Mouse (Mus musculus) CH12.LX (cell line): ENCODE results near the gene Osbp. TPM values are rescaled to one million over a fixed set of nuclear protein-coding genes. Genes with fewer than 3 reads are reported as not detected.
A peak's percentile ranks its signal among the peaks of the same experiment; 100 is the strongest.

Source experiments
- DNase-seq: peaks from one replicate; pipeline ENCODE4 v3.0.0-alpha.2; 2013; ENCODE audit errors: extremely low read depth
- H3K27ac ChIP-seq: 2 replicates; pipeline ENCODE4 v1.5.1; 2012; ENCODE audit warnings: low read depth, mild to moderate bottlenecking, control low read depth, moderate library complexity; ENCODE audit not compliant: insufficient read depth
- H3K27me3 ChIP-seq: replicated peaks from 2 replicates; pipeline ENCODE3; 2012; ENCODE audit warnings: inconsistent platforms
- H3K36me3 ChIP-seq, 2 experiments: replicated peaks in 1 of 2; 2 replicates each; pipeline versions ENCODE3 to v1.6.1; 2012; ENCODE audit warnings: inconsistent platforms in 1 of 2, low read length in 1 of 2, mild to moderate bottlenecking in 1 of 2, mixed read lengths in 1 of 2, moderate library complexity in 1 of 2; ENCODE audit not compliant: control insufficient read depth in 1 of 2, insufficient read depth in 1 of 2
- H3K4me1 ChIP-seq, 2 experiments: 2 replicates each; pipeline ENCODE4 v1.6.1; 2012; ENCODE audit warnings: inconsistent platforms in 1 of 2, moderate library complexity in 1 of 2; ENCODE audit not compliant: insufficient read depth in 2 of 2, control insufficient read depth in 1 of 2
- H3K4me2 ChIP-seq: 2 replicates; pipeline ENCODE4 v1.6.1; 2012; ENCODE audit warnings: low read depth, mild to moderate bottlenecking, control low read depth; ENCODE audit not compliant: poor library complexity, insufficient read depth, severe bottlenecking
- H3K4me3 ChIP-seq, 3 experiments: fragments of 150-350 bp in 1 of 3; sonication (generic) in 1 of 3; replicated peaks in 1 of 3; 2 replicates each; pipeline versions ENCODE3 to v1.5.1; 2011 to 2012; ENCODE audit warnings: low read depth in 2 of 3, low read length in 2 of 3, mild to moderate bottlenecking in 2 of 3, moderate library complexity in 2 of 3, control low read depth in 1 of 3, improper control_type of control experiment in 1 of 3, inconsistent platforms in 1 of 3, mixed read lengths in 1 of 3; ENCODE audit not compliant: poor library complexity in 1 of 3
- H3K79me2 ChIP-seq: replicated peaks from 2 replicates; pipeline ENCODE4 v1.6.1; 2012; ENCODE audit warnings: mild to moderate bottlenecking, moderate library complexity; ENCODE audit not compliant: control insufficient read depth, poor library complexity, insufficient read depth, severe bottlenecking; ENCODE audit errors: extremely low read depth
- H3K9ac ChIP-seq: 2 replicates; pipeline ENCODE4 v1.6.1; 2012; ENCODE audit warnings: low read depth, mild to moderate bottlenecking, control low read depth, moderate library complexity; ENCODE audit not compliant: insufficient read depth
- H3K9me3 ChIP-seq: replicated peaks from 2 replicates; pipeline ENCODE3; 2012; ENCODE audit warnings: low read length, inconsistent platforms, mixed read lengths
- BHLHE40 ChIP-seq: IDR thresholded peaks from 2 replicates; pipeline ENCODE4 v1.6.1; 2011; ENCODE audit warnings: mild to moderate bottlenecking, low read depth, low read length, improper control_type of control experiment
- CHD1 ChIP-seq: IDR thresholded peaks from 2 replicates; pipeline ENCODE4 v1.6.1; 2012; ENCODE audit warnings: low read depth, low read length, improper control_type of control experiment, inconsistent platforms
- CTCF ChIP-seq, 2 experiments: IDR thresholded peaks in 1 of 2; conservative IDR thresholded peaks in 1 of 2; 2 replicates each; pipeline ENCODE4 v1.5.1; 2011 to 2012; ENCODE audit warnings: low read depth in 2 of 2, low read length in 2 of 2, improper control_type of control experiment in 1 of 2, inconsistent platforms in 1 of 2, mild to moderate bottlenecking in 1 of 2, moderate library complexity in 1 of 2
- ELF1 ChIP-seq: IDR thresholded peaks from 2 replicates; pipeline ENCODE4 v1.6.1; 2014; ENCODE audit warnings: low read depth, mild to moderate bottlenecking, inconsistent platforms, low read length, improper control_type of control experiment
- EP300 ChIP-seq: IDR thresholded peaks from 2 replicates; pipeline ENCODE4 v1.6.1; 2011; ENCODE audit warnings: low read length, improper control_type of control experiment
- ETS1 ChIP-seq: conservative IDR thresholded peaks from 2 replicates; pipeline ENCODE4 v1.6.1; 2012; ENCODE audit warnings: low read depth, mild to moderate bottlenecking, inconsistent platforms, low read length, improper control_type of control experiment, moderate library complexity
- GABPA ChIP-seq: IDR thresholded peaks from 2 replicates; pipeline ENCODE4 v1.6.1; 2012; ENCODE audit warnings: low read depth, low read length, improper control_type of control experiment, inconsistent platforms; ENCODE audit not compliant: insufficient replicate concordance
- IRF4 ChIP-seq: IDR thresholded peaks from 2 replicates; pipeline ENCODE4 v1.6.1; 2014; ENCODE audit warnings: low read depth, mild to moderate bottlenecking, inconsistent platforms, low read length, improper control_type of control experiment
- JUND ChIP-seq: conservative IDR thresholded peaks from 2 replicates; pipeline ENCODE4 v1.6.1; 2011; ENCODE audit warnings: low read depth, low read length, improper control_type of control experiment
- MAX ChIP-seq: IDR thresholded peaks from 2 replicates; pipeline ENCODE4 v1.6.1; 2011; ENCODE audit warnings: low read length, improper control_type of control experiment
- MEF2A ChIP-seq: IDR thresholded peaks from 2 replicates; pipeline ENCODE4 v1.6.1; 2014; ENCODE audit warnings: low read depth, mild to moderate bottlenecking, inconsistent platforms, low read length, improper control_type of control experiment, borderline replicate concordance
- MXI1 ChIP-seq: IDR thresholded peaks from 2 replicates; pipeline ENCODE4 v1.6.1; 2011; ENCODE audit warnings: mild to moderate bottlenecking, low read depth, low read length, improper control_type of control experiment
- MYC ChIP-seq: IDR thresholded peaks from 2 replicates; pipeline ENCODE4 v1.6.1; 2011; ENCODE audit warnings: low read depth, mild to moderate bottlenecking, improper control_type of control experiment, low read length
- NELFE ChIP-seq: IDR thresholded peaks from 2 replicates; pipeline ENCODE4 v1.6.1; 2011; ENCODE audit warnings: low read depth, low read length, improper control_type of control experiment
- POLR2A ChIP-seq: IDR thresholded peaks from 2 replicates; pipeline ENCODE4 v1.6.1; 2011; ENCODE audit warnings: low read depth, mild to moderate bottlenecking, improper control_type of control experiment, low read length
- POLR2AphosphoS2 ChIP-seq: IDR thresholded peaks from 2 replicates; pipeline ENCODE4 v1.6.1; 2011; ENCODE audit warnings: low read depth, low read length, improper control_type of control experiment
- SMC3 ChIP-seq: IDR thresholded peaks from 2 replicates; pipeline ENCODE4 v1.6.1; 2011; ENCODE audit warnings: low read depth, low read length, improper control_type of control experiment
- TBP ChIP-seq: conservative IDR thresholded peaks from 2 replicates; pipeline ENCODE4 v1.6.1; 2011; ENCODE audit warnings: low read depth, low read length, improper control_type of control experiment
- UBTF ChIP-seq: IDR thresholded peaks from 2 replicates; pipeline ENCODE4 v1.6.1; 2012; ENCODE audit warnings: low read depth, mild to moderate bottlenecking, inconsistent platforms, low read length, improper control_type of control experiment, moderate library complexity
- USF2 ChIP-seq: conservative IDR thresholded peaks from 2 replicates; pipeline ENCODE4 v1.6.1; 2011; ENCODE audit warnings: low read depth, low read length, improper control_type of control experiment
- ZC3H11A ChIP-seq: IDR thresholded peaks from 2 replicates; pipeline ENCODE4 v1.6.1; 2012; ENCODE audit warnings: low read depth, mild to moderate bottlenecking, inconsistent platforms, low read length, improper control_type of control experiment
- ZKSCAN1 ChIP-seq: IDR thresholded peaks from 2 replicates; pipeline ENCODE4 v1.6.1; 2012; ENCODE audit warnings: low read depth, inconsistent platforms, low read length, improper control_type of control experiment, borderline replicate concordance
- ZMIZ1 ChIP-seq: IDR thresholded peaks from 2 replicates; pipeline ENCODE4 v1.6.1; 2012; ENCODE audit warnings: low read depth, mild to moderate bottlenecking, inconsistent platforms, low read length, improper control_type of control experiment
- ZNF384 ChIP-seq: IDR thresholded peaks from 2 replicates; pipeline ENCODE4 v1.6.1; 2012; ENCODE audit warnings: low read depth, low read length, improper control_type of control experiment, inconsistent platforms
- dilution Hi-C: fragments of 300-500 bp; cut with MboI; formaldehyde crosslinking; loops from 2 replicates; pipeline ENCODE4 v1.14.3; 2020; ENCODE audit warnings: low sequenced_read_pairs; ENCODE audit not compliant: extremely low pct_unique_long_range_greater_than_20kb, extremely low pct_ligation_motif_present
- in situ Hi-C: fragments of 300-500 bp; cut with MboI; formaldehyde crosslinking; loops from 3 replicates; pipeline ENCODE4 v1.14.3; 2019; ENCODE audit warnings: low sequenced_read_pairs, low pct_ligation_motif_present, low pct_unique_long_range_greater_than_20kb, mixed read lengths
- polyA plus RNA-seq: library from polyadenylated mRNA; unstranded; fragments of >175 nt; gene quantifications from 2 replicates; pipeline ENCODE4 v1.2.1, GENCODE M21; 2012; ENCODE audit warnings: low read depth; ENCODE audit not compliant: insufficient read length
- total RNA-seq, 2 experiments: library from RNA; depleted of rRNA; stranded (reverse); fragments of 300-350 nt in 1 of 2; fragments of >200 nt in 1 of 2; gene quantifications; 2 replicates each; pipeline ENCODE4 v1.2.3; 2012 to 2014

Gene Osbp
- total and polyA plus RNA-seq, 3 experiments, result 20.6 to 25.0 (median 21.4) TPM

DNA sequence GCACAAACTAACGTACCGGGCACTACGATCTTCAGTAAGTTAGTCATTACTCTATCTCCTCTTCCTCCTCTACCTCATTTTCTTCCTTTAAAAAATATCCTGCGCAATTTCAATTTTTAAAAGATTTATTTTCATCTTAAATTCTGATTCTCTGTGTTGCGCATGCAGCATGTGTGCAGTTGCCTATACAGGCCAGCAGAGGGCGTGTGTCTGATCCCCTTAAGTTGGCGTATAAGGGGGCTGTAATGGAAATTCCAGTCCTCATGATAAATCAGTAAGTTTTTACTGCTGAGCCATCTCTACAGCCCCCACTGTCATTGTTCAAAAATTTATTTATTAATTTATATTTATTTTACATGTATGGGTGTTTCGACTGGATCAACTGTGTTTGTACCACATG lies 50.0 kb downstream of the Osbp start:
- no peaks in the 10 kb centered on the region for H3K36me3 ChIP-seq
- in situ Hi-C loops, result loop anchor here (10.0 to 25.0 kb wide), 2 partner anchors 472 to 559 kb away; no protein-coding TSS in a partner anchor
- no peaks in the 10 kb centered on the region for H3K79me2 ChIP-seq
- H3K4me1 ChIP-seq, result peaks cover 4% of the 10 kb centered on the region in 2 experiments; a peak in 2 of 4 replicates
- DNase-seq, result no peak
- H3K4me3 ChIP-seq, result no peak overlapping the region
- TF ChIP-seq CTCF (conservative IDR thresholded peaks at IDR 0.05 in 1 of 2, IDR thresholded peaks at IDR 0.05 in 1 of 2; ENCODE audit: low read depth in 2 of 2, low read length in 2 of 2) (peak; percentile 49 to 58; a peak in 3 of 4 replicates), SMC3 (peak; percentile 25; the same call in 1 of the 2 replicates), MYC (no peak)
- TF ChIP-seq, all 38 proteins: peak for 2
- dilution Hi-C loops, result no loop called here
- no peak overlapping the region for H3K9ac ChIP-seq
- H3K27ac ChIP-seq, result no peak overlapping the region
- H3K27me3 ChIP-seq, result peaks cover 2% of the 10 kb centered on the region
- no peaks in the 10 kb centered on the region for H3K9me3 ChIP-seq
- no peak overlapping the region for H3K4me2 ChIP-seq

DNA sequence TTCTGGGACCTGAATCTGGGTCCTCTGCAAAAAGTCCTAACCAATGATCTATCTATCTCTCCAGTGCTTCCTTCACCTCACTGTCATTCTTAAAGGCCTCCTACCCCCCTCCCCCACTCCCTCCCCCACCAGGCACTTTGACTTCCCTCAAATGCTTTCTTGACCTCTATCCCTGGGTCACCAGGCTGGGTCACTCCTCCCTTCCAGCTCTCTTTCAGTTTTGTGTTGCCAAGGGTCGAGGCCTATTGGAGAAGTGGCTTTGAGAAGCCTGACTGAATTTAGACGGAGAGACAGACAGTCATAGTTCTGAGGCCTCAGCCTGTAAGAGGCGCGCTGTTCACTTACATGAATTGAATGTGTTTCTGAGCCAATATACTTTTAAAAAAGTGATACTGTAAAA lies 50.5 kb downstream of the Osbp start:
- TF ChIP-seq CHD1, result no peak
- no peak for TF ChIP-seq MXI1
- no peak for TF ChIP-seq GABPA
- no peak for TF ChIP-seq UBTF
- TF ChIP-seq, all 38 proteins: peak for 0
- Histone ChIP-seq H3K36me3 (no peaks in the 10 kb centered on the region), H3K79me2 (no peaks in the 10 kb centered on the region), H3K4me2 (no peak overlapping the region), H3K27ac (no peak overlapping the region), H3K9me3 (no peaks in the 10 kb centered on the region), H3K27me3 (peaks cover 2% of the 10 kb centered on the region), H3K9ac (no peak overlapping the region), H3K4me1 (peaks cover 4% of the 10 kb centered on the region in 2 experiments; a peak in 2 of 4 replicates), H3K4me3 (no peak overlapping the region)
- in situ Hi-C loops, result loop anchor here (10.0 to 25.0 kb wide), 2 partner anchors 471 to 559 kb away; no protein-coding TSS in a partner anchor
- DNase-seq, result no peak
- dilution Hi-C loops, result no loop called here

- H3K27ac ChIP-seq, result no peak overlapping the region
- H3K9me3 ChIP-seq, result no peaks in the 10 kb centered on the region
- peaks cover 0 to under 1% of the 10 kb centered on the region in 2 experiments; a peak in 1 of 4 replicates for H3K4me1 ChIP-seq
- H3K27me3 ChIP-seq, result no peaks in the 10 kb centered on the region
- dilution Hi-C loops (no loop called here), in situ Hi-C loops (loop anchor here (25.0 kb wide), 1 partner anchor 463 kb away; no protein-coding TSS in a partner anchor)
- no peak for DNase-seq
- H3K4me3 ChIP-seq, result no peak overlapping the region
- no peaks in the 10 kb centered on the region for H3K36me3 ChIP-seq
- no peaks in the 10 kb centered on the region for H3K79me2 ChIP-seq
- TF ChIP-seq GABPA (no peak), ZNF384 (no peak), ELF1 (no peak), POLR2AphosphoS2 (no peak), POLR2A (no peak), NELFE (no peak), IRF4 (no peak), TBP (no peak), MYC (no peak), USF2 (no peak), ZC3H11A (no peak), MEF2A (no peak), MAX (no peak), BHLHE40 (no peak), UBTF (no peak), ETS1 (no peak), JUND (no peak), ZKSCAN1 (no peak), EP300 (no peak), ZMIZ1 (no peak)
- no peak overlapping the region for H3K9ac ChIP-seq
- H3K4me2 ChIP-seq, result no peak overlapping the region
Measured at GRCm38 (mm10) chr19:12024149-12024548, 58.4 kb downstream of the Osbp start.
